Mouse (Mus musculus) neutrophil, adult 5-6 weeks (primary cell): Measurements from ENCODE around the gene P2rx3. TPM values are rescaled to one million over a fixed set of nuclear protein-coding genes. Genes with fewer than 3 reads are reported as not detected.

Source experiments
- ATAC-seq: fragments of 151-379, 151-347 bp; 2 replicates; pipeline ENCODE4 v1.8.0; 2017; ENCODE audit warnings: mild to moderate bottlenecking, moderate TSS enrichment; ENCODE audit not compliant: insufficient number of reproducible peaks, poor library complexity, low FRiP score, severe bottlenecking; ENCODE audit errors: extremely low read depth
- total RNA-seq: library from RNA; stranded (forward); fragments of 200-1000 nt; gene quantifications from 2 replicates; pipeline ENCODE4 v1.2.3, GENCODE M21; 2017

P2rx3 gene
- total RNA-seq, 1 experiment from 2014 or later = not detected

GRCm38 (mm10) chr2:85047081-85047480, 9.8 kb upstream of the P2rx3 start:
- ATAC-seq = no peak

DNA sequence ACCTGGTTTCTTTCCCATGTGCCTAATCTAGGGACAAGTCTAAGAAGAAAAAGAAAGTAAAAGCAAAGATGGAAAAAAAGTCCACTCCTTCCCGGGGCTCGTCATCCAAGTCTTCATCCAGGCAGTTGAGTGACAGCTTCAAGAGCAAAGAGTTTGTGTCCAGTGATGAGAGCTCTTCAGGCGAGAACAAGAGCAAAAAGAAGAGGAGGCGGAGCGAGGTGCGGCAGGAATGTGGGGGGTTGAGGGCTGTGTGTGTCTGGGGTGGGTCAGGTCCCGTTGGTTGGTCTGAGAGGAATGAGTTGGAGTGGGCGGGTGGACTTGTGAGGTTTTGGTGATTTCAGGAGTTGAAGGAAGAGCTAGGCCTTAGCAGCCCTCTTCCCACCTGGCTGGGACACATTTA, 9.0 kb upstream of the P2rx3 start:
- no peak for ATAC-seq

GRCm38 (mm10) chr2:85043623-85044022, 6.4 kb upstream of the P2rx3 start:
- no peak for ATAC-seq

- ATAC-seq = no peak
These were observed 1.1 kb upstream of the P2rx3 start for GRCm38 (mm10) chr2:85038336-85038735.

GRCm38 (mm10) chr2:85036507-85037046, 685 bp downstream of the P2rx3 start:
- ATAC-seq = no peak

GRCm38 (mm10) chr2:85034169-85034568, 3.1 kb downstream of the P2rx3 start:
- no peak for ATAC-seq

DNA sequence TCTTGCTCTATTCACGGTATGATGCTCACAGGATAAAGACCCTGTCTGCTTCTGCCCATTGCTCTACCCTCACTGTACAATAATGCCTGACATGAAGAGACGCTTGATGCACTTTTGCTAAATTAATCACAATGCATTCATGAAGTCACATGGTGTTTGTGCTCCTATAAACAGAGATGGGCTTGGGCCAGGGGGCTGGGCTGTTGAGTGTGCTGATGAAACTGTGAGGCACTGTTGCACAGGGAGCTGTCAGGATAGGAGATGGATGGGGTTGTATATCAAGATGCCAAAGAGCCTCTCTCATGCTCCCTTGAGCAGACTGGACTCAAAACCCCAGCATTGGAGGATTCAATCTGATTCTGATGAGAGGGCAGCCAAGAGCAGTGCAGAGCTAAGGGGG, 4.1 kb downstream of the P2rx3 start:
- no peak for ATAC-seq

- ATAC-seq = no peak
These were observed 6.3 kb downstream of the P2rx3 start for GRCm38 (mm10) chr2:85030989-85031388.

DNA sequence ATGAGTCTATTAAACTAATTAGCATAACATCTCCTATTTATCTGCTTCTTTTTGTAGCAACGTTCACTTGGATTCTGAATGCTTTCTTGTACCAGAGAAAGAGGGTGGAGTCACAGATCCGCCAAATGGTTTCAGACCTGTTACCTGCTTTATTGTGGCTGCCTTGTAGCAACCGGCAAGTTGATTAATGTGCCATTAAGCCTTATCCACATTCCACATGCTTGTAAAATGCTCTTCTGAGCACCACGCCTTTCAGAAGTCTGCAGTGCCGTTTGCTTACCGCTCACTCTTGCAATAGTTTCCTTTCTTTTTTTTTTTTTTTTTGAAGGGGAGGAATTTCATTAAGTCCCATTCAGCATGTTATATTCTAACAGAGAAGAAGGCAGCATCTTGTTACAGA, 7.4 kb downstream of the P2rx3 start:
- ATAC-seq = no peak

- ATAC-seq = peak; percentile 72
These were observed 10.0 kb downstream of the P2rx3 start for GRCm38 (mm10) chr2:85027281-85027680.

GRCm38 (mm10) chr2:85026178-85026577, 11.1 kb downstream of the P2rx3 start:
- no peak for ATAC-seq

- no peak for ATAC-seq
These were observed 15.2 kb downstream of the P2rx3 start for GRCm38 (mm10) chr2:85022043-85022442.

- no peak for ATAC-seq
These were observed 22.7 kb downstream of the P2rx3 start for GRCm38 (mm10) chr2:85014588-85014982.

- ATAC-seq = no peak
These were observed 23.3 kb downstream of the P2rx3 start for GRCm38 (mm10) chr2:85013826-85014587.

DNA sequence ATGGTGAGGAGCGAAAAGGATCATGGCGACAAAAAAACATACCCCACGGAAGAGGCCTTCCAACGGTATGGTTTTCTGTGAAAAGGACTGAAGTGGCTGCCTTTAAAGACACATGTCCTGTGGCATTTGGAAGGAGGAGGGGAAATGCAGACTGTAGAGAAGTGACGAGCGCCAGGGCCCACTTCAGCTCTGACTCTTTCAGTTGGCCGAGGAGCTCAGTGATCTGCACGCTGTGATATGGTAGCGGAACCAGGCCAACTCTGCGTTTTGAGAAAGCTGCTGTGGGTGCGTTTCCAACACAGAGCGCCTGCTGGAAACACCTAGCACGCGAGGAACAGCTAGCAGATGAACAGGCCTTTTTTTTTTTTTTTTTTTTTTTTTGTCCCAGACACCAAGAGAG, 24.6 kb downstream of the P2rx3 start:
- ATAC-seq = no peak

DNA sequence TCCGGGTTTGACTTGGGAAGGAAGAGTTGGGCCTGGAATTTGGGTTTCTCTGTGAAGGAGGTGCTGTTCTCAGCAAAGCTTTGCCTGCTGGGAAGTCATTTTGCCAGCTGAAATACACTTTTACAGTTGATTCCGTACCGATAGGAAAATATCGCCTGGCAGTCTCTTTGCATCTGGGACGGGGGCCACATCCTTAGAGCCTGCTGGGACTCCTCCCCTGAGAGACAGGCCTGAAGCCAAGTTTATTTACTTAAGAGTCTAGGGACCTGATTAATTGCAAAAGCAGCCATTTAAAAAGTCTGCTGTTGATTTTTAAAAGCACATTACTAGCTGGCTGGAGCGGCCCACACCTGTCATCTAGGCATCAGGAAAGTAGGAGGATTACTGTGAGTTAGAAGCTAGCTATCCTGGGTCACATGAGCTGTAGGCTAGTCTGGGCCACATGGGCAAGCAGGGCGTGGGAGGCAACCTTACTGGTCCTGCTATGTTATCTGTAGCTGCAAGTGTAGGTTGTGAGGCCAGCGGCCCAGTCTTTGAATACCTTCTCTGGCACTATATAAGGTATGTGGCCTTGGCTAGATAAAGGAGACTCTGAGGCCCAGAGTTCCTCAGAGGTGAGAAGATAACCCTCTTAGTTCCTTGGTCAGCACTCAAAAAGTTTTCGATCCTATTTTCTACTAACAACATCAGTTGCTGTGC, 25.2 kb downstream of the P2rx3 start:
- ATAC-seq = no peak

- ATAC-seq = no peak
These were observed 28.1 kb downstream of the P2rx3 start for GRCm38 (mm10) chr2:85009212-85009611.

- ATAC-seq = peak; percentile 80; the same call in 1 of the 2 replicates
These were observed 29.5 kb downstream of the P2rx3 start for GRCm38 (mm10) chr2:85007729-85008128.

- ATAC-seq = no peak
These were observed 30.7 kb downstream of the P2rx3 start for GRCm38 (mm10) chr2:85006600-85006999.

DNA sequence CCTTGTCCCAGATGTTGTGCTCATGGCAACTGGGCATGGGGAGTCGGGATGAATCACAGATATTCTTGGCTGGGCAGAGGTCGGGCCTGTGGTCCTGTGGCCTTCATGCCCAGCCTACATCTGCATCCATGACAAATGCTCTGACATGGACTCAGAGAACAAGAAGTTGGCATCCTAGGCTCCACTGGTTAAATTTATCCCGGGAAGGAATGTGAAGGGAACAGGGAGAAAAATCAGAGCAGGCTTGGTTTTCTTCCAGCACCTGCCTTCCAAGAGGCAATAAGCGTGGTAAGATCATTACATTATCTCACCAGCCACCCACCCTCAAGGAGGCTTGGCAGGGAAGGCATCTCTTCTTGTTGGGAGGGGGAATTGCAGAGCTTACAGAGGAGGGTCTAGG, 32.9 kb downstream of the P2rx3 start:
- no peak for ATAC-seq
